Mouse (Mus musculus) granulocyte monocyte progenitor cell, adult 5-6 weeks (primary cell): ENCODE measurements around the gene Ggn. TPM values are rescaled to one million over a fixed set of nuclear protein-coding genes. Genes with fewer than 3 reads are reported as not detected.
A peak's percentile ranks its signal among the peaks of the same experiment; 100 is the strongest.
"Not testable (repeated sequence)": the region's sequence is repeated elsewhere in the genome, so short reads cannot be mapped to it uniquely, and the experiment has no call there.

Experiments used
- ATAC-seq: replicated peaks from 2 replicates; pipeline ENCODE4 v1.8.0; 2016; ENCODE audit warnings: mild to moderate bottlenecking, moderate TSS enrichment, inconsistent platforms; ENCODE audit not compliant: poor library complexity, severe bottlenecking
- total RNA-seq, 2 experiments: library from RNA; stranded (forward) in 1 of 2; stranded (reverse) in 1 of 2; fragments of 200-712, 200-1000 nt in 1 of 2; fragments of >200 nt in 1 of 2; fragmentation: Nextera tagmentation in 1 of 2; gene quantifications; 2 replicates each; pipeline ENCODE4 v1.2.3; 2014 to 2017

Ggn gene
- total RNA-seq (2014; fragmentation: Nextera tagmentation) = 0.24 and 0.32 TPM in 2 replicates
- total RNA-seq (2017) = 0.26 and 3.0 TPM in 2 replicates

GRCm38 (mm10) chr7:29170066-29170754 is at the start of gene Ggn, which contains the start of gene Spred3:
Gene Ggn, plus strand, starts transcription at chr7:29170210.
Gene Spred3, minus strand, starts transcription at chr7:29170411.
- ATAC-seq = peak; percentile 46

GRCm38 (mm10) chr7:29122821-29123220 is 47.2 kb upstream of the Ggn start:
- ATAC-seq = no peak

GRCm38 (mm10) chr7:29123531-29124358 is 46.3 kb upstream of the Ggn start:
- peak; percentile 6; the same call in 1 of the 2 replicates for ATAC-seq

- ATAC-seq = peak; percentile 85
Measured at GRCm38 (mm10) chr7:29124970-29125369, 45.0 kb upstream of the Ggn start, which contains the start of gene Ryr1. Gene Ryr1, minus strand, starts transcription at chr7:29125179.

GRCm38 (mm10) chr7:29126173-29126915 is 43.7 kb upstream of the Ggn start:
- ATAC-seq = peak; percentile 60

GRCm38 (mm10) chr7:29128725-29129124 is 41.3 kb upstream of the Ggn start:
- ATAC-seq = peak; percentile 72

GRCm38 (mm10) chr7:29134230-29134629 is 35.8 kb upstream of the Ggn start:
- ATAC-seq = no peak

- ATAC-seq = peak; percentile 99
Measured at GRCm38 (mm10) chr7:29134693-29135386, 35.2 kb upstream of the Ggn start, which contains the start of gene Rasgrp4. Gene Rasgrp4, plus strand, starts transcription at chr7:29134851.

GRCm38 (mm10) chr7:29137429-29137828 is 32.6 kb upstream of the Ggn start:
- ATAC-seq = no peak

GRCm38 (mm10) chr7:29139237-29139636 is 30.8 kb upstream of the Ggn start:
- ATAC-seq = not testable (repeated sequence)

GRCm38 (mm10) chr7:29141416-29141815 is 28.6 kb upstream of the Ggn start:
- ATAC-seq = no peak

GRCm38 (mm10) chr7:29144006-29144405 is 26.0 kb upstream of the Ggn start:
- ATAC-seq = peak; percentile 87

- ATAC-seq = no peak
Measured at GRCm38 (mm10) chr7:29146625-29147367, 23.2 kb upstream of the Ggn start.

GRCm38 (mm10) chr7:29148771-29149170 is 21.2 kb upstream of the Ggn start:
- ATAC-seq = no peak

- no peak for ATAC-seq
Measured at GRCm38 (mm10) chr7:29151486-29151885, 18.5 kb upstream of the Ggn start.

GRCm38 (mm10) chr7:29154018-29154720 is 15.8 kb upstream of the Ggn start:
- ATAC-seq = no peak

- peak; percentile 72 for ATAC-seq
Measured at GRCm38 (mm10) chr7:29155196-29155837, 14.7 kb upstream of the Ggn start.
